Mouse (Mus musculus) urinary bladder, adult 18-20 months (tissue): ENCODE measurements at regions not wholly inside any gene's neighbourhood (a gene's known extent, or its start where the extent isn't known, plus 50 kb on each side); places are given as distances from the start of the nearest gene placed in this dataset.
"Not testable (repeated sequence)": the region's sequence is repeated elsewhere in the genome, so short reads cannot be mapped to it uniquely, and the experiment has no call there.

Source experiments
- DNase-seq, 2 experiments: peaks; one replicate each; pipeline ENCODE4 v3.0.0; 2022; ENCODE audit warnings: low spot score in 2 of 2, mixed read lengths in 2 of 2

- no peak for DNase-seq
These were observed 134.4 kb downstream of the Tcp10c start for GRCm38 (mm10) chr17:13488608-13489324.

DNA sequence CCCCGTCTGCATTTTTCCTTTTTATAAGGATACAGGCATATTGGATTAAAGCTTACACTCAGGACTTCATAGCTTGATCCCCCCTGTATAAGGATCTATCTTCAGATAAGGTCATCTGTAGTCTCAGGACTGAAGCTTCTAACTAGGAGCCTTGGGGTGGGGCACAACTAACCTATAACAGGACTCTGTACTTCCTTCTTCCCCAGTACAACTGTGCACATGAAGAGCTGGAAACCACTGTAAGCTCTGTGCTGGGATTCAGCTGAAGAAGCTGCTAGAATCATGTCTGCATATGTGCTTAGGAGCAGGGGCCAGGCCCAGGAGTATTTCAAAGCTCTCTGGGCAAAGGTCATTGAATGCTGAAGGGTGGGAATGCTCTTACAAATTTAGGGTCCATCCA lies 137.9 kb downstream of the Tcp10c start:
- DNase-seq: not testable (repeated sequence)

GRCm38 (mm10) chr17:13492649-13493277 lies 138.4 kb downstream of the Tcp10c start:
- DNase-seq: not testable (repeated sequence)

- not testable (repeated sequence) for DNase-seq
These were observed 139.5 kb downstream of the Tcp10c start for GRCm38 (mm10) chr17:13493866-13494265.

GRCm38 (mm10) chr17:13494475-13494874 lies 140.1 kb downstream of the Tcp10c start:
- not testable (repeated sequence) for DNase-seq

DNA sequence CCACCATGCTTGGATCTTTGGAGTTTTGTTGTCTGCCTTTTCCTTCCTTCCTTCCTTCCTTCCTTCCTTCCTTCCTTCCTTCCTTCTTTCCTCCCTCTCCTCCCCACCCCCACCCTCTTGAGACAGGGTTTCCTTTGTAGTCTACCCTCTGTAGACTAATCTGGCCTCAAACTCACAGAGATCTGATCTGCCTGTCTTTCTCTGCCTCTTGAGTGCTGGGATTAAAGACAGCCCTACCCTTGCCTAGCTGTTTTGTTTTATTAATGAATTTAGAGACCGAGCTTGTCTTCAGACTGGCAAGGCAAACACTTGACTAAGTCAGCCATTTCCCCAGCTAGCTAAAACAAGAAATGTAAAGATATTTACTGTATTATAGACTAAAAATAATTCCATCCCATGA lies 150.0 kb downstream of the Tcp10c start:
- not testable (repeated sequence) for DNase-seq

DNA sequence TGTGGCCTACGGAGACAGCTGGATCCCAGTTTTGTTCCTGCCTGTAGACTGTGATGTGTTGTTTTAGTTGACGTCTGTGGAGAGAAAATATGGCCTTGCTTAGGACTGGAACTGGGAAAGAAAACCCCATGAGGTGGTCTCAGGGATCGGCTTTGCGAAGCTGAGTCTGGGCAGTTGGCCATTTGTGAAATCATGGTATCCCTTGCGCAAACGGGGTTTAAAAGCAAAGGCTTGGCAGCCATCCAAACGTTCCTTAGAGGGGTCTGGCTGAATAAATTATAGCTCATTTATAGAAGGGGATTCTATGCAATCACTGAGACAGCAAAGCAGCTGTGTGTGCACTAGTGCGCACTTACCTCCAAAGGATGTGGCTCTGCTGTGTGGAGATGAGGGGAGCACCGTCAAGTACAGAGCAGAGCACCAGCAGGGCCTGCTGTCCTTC lies 150.5 kb downstream of the Tcp10c start:
- DNase-seq: not testable (repeated sequence)

DNA sequence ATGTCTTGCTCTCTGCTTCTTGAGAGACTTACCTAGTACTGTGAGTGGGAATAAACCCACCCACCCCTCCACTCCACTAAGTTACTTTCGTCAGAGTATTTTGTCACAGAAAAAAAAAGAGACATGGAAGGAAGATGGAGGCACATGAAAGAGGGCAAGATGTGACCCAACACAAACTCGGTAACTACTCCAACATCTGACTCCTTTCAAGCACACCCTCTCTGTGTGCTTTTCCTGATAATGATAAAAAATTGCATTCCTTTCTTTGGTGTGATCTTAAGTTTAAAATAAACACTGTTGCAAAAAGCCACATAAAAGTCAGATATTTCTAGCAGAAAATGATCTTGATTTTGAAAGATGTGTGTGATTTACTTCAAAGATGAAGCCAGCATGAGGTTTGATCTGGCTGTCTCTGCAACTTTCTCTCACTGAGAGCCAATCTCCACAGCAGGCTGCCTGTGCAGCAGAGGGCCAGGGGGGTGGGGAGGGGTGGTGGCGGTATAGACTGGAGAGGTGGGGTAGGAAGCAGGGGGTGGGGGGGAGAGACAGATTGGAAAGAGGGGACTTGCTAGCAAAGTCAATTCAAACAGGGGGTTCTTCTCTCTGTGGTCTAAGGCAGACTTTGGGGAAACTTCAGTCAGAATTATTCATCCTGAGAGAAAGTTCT lies 153.2 kb downstream of the Tcp10c start:
- DNase-seq: not testable (repeated sequence)

- DNase-seq: not testable (repeated sequence)
These were observed 165.2 kb downstream of the Tcp10c start for GRCm38 (mm10) chr17:13519409-13520201.

GRCm38 (mm10) chr17:13532579-13532978 lies 178.2 kb downstream of the Tcp10c start:
- DNase-seq: not testable (repeated sequence)

- DNase-seq: no peak
These were observed 186.3 kb downstream of the Tcp10c start for GRCm38 (mm10) chr17:13540446-13541241.

DNA sequence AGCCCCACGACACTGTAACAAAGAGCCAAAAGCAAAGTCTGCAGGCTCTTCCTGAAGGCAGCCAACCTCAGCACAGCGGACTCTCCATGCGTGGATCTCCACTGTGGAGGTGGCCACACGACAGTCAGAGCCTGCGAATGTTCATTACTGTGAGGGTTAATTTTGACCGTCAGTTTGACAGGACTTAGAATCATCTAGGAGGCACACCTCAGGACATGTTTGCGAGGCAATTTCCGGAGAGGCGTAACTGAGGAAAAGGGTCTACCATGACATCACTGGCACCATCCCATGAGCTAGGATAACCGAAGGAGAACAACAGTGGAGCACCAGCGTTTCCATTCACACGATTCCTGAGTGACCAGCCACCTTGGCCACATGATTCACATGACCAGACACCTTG lies 186.9 kb downstream of the Tcp10c start:
- DNase-seq: no peak

- DNase-seq: no peak
These were observed 187.9 kb downstream of the Tcp10c start for GRCm38 (mm10) chr17:13542261-13542660.

DNA sequence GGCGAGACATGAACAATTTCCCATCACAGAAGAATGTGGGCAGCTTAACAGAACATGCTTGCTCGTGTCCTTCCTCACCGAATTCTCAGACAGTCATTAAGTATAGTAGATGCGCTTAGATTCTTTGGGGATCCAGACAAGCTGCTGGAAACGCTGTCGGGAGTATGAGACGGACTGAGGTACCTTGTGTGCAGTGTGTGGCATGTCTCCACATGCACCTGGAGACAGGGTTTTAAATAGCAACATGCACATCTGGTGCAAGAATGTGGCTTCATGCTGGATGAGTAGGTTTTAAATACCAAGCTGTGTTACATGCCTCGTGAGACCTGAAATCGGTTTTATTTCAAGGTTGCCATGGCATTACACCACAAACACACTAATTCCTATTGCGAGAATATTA lies 188.5 kb downstream of the Tcp10c start:
- no peak for DNase-seq

GRCm38 (mm10) chr17:13544036-13544795 lies 189.8 kb downstream of the Tcp10c start:
- DNase-seq: no peak

DNA sequence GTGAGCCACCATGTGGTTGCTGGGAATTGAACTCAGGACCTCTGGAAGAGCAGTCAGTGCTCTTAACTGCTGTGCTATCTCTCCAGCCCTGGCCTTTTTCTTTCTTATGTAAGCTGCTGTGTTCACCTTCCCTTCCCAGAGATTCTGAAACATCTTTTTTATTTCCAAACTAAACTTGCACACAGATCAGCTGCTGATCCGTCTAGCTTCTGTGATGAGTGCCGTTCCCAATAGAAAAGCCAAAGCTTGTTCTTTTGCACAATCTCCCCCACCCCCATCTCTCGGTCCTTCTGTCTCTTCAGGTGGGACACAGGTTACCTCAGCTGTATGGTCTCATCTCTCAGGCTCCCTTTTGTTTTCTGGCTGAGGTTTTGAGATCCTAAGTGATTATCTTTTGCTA lies 191.9 kb downstream of the Tcp10c start:
- DNase-seq: no peak

GRCm38 (mm10) chr17:13546669-13547085 lies 192.3 kb downstream of the Tcp10c start:
- DNase-seq: no peak

DNA sequence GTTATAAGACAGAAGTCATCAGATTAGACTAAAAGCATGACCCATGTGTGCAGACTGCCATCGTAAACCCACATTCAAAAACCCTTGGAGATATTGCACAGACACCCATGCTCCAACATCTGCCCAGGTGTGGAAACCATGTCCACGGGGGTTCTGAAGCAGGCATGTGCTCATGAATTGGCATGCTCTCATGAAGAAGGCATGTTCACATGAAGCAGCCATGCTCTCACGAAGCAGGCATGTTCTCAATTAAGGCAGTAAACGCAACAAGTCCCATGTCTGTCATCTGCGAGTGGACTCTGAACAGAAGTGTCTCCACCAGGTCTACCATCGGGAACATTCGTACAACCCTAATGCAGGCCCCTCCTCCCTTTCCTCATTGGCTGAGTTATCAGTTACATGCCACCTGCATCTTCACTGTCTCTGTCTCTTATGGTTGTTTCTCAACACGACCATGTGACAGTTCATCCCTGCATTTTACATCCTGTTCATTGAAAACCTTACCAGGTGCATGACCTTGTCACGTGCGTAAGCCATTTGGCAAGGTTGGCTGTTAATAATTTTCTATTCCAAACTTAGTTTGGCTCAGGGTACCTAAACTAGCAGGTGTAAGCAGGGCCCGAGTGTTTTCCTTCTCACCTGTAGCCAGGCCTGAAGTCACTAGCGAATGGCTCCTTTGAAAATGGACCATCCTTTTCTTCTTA lies 193.4 kb downstream of the Tcp10c start:
- DNase-seq: no peak
